ENCODE assay signal across 8 mouse cellular contexts in genomic region chr5:18445969-18446368, GRCm38 (mm10).
DNase-seq lines count a peak whose midpoint lies in the region; ATAC-seq lines count a peak whose summit lies in the region.

No protein-coding gene starts in this region.

- H3K9me3 ChIP-seq in forebrain, embryonic 15.5 days, result no peaks in the 10 kb centered on the region
- no peaks in the 10 kb centered on the region for H3K9me3 ChIP-seq in intestine, embryonic 14.5 days (ENCODE audit: control insufficient read depth, low read length)
- no peaks in the 10 kb centered on the region for H3K9me3 ChIP-seq in midbrain, embryonic 16.5 days (replicated peaks; ENCODE audit: control insufficient read depth, low read length, poor library complexity, severe bottlenecking)

- H3K4me2 ChIP-seq in forebrain, embryonic 15.5 days (replicated peaks), result no peak overlapping the region
- H3K4me2 ChIP-seq in intestine, embryonic 14.5 days (ENCODE audit: low read length), result no peak overlapping the region
- no peak overlapping the region for H3K4me2 ChIP-seq in midbrain, embryonic 16.5 days (ENCODE audit: low read length)

- H3K4me3 ChIP-seq in forebrain, embryonic 15.5 days, result no peak overlapping the region
- no peak overlapping the region for H3K4me3 ChIP-seq in intestine, embryonic 14.5 days (ENCODE audit: low read depth, low read length)
- no peak overlapping the region for H3K4me3 ChIP-seq in midbrain, embryonic 16.5 days (ENCODE audit: low read depth, low read length)

- no peaks in the 10 kb centered on the region for H3K4me1 ChIP-seq in forebrain, embryonic 15.5 days
- no peaks in the 10 kb centered on the region for H3K4me1 ChIP-seq in intestine, embryonic 14.5 days (replicated peaks; ENCODE audit: control insufficient read depth, insufficient read depth, low read length)
- no peaks in the 10 kb centered on the region for H3K4me1 ChIP-seq in midbrain, embryonic 16.5 days (ENCODE audit: control insufficient read depth, insufficient read depth, low read length)

- peak; percentile 6 for DNase-seq in ovary, adult 18-20 months (ENCODE audit: low spot score)
- DNase-seq in ovary, postnatal 36 days (ENCODE audit: low spot score), result no peak
- DNase-seq in intestine, embryonic 14.5 days (ENCODE audit: low spot score), result peak; percentile 83
- peak; percentile 71 to 74 for DNase-seq in left cerebral cortex, postnatal 10 days (ENCODE audit: extremely low spot score in 1 of 2, low spot score in 2 of 2)
- DNase-seq in spleen, postnatal 36 days (ENCODE audit: low spot score in 2 of 2), result no peak

- intact Hi-C loops in left cerebral cortex, postnatal 10 days (cut with DNase I), result loop anchor here (2.0 to 10.0 kb wide), 3 partner anchors 357 to 631 kb away; no protein-coding TSS in a partner anchor

- peak; percentile 89 for ATAC-seq in cerebellum, adult (ENCODE audit: insufficient number of reproducible peaks, low FRiP score, low TSS enrichment)
- ATAC-seq in forebrain, embryonic 15.5 days (replicated peaks), result peak; percentile 85
- 0 out of 2 replicates have a peak, but pooled peaks have one; percentile 53 for ATAC-seq in intestine, embryonic 14.5 days (replicated peaks; ENCODE audit: low FRiP score, low TSS enrichment, low read depth)
- peak; percentile 82; the same call in 1 of the 2 replicates for ATAC-seq in midbrain, embryonic 16.5 days

- H3K9ac ChIP-seq in forebrain, embryonic 15.5 days (replicated peaks), result no peak overlapping the region
- no peak overlapping the region for H3K9ac ChIP-seq in intestine, embryonic 14.5 days (ENCODE audit: low read length)
- H3K9ac ChIP-seq in midbrain, embryonic 16.5 days (ENCODE audit: low read depth, low read length), result no peak overlapping the region

- H3K27me3 ChIP-seq in forebrain, embryonic 15.5 days, result no peaks in the 10 kb centered on the region
- no peaks in the 10 kb centered on the region for H3K27me3 ChIP-seq in intestine, embryonic 14.5 days (replicated peaks; ENCODE audit: control insufficient read depth, insufficient read depth, low read length)
- H3K27me3 ChIP-seq in midbrain, embryonic 16.5 days (ENCODE audit: control insufficient read depth, insufficient read depth, low read depth, low read length), result no peaks in the 10 kb centered on the region

- no peaks in the 10 kb centered on the region for H3K36me3 ChIP-seq in forebrain, embryonic 15.5 days
- H3K36me3 ChIP-seq in intestine, embryonic 14.5 days (ENCODE audit: control insufficient read depth, insufficient read depth, low read length), result no peaks in the 10 kb centered on the region
- no peaks in the 10 kb centered on the region for H3K36me3 ChIP-seq in midbrain, embryonic 16.5 days (ENCODE audit: control insufficient read depth, insufficient read depth, low read length)

- 18% methylated on average over 8 of the region's 8 CpGs for WGBS in forebrain, embryonic 15.5 days
- 21% methylated on average over 7 of the region's 8 CpGs for WGBS in intestine, embryonic 14.5 days
- 24% methylated on average over 8 of the region's 8 CpGs for WGBS in midbrain, embryonic 16.5 days

- H3K27ac ChIP-seq in forebrain, embryonic 15.5 days (replicated peaks), result no peak overlapping the region
- H3K27ac ChIP-seq in intestine, embryonic 14.5 days (ENCODE audit: low read depth), result no peak overlapping the region
- no peak overlapping the region for H3K27ac ChIP-seq in midbrain, embryonic 16.5 days (ENCODE audit: low read length)

Comparison
In these comparisons a context has a peak if more than half of its experiments do, and no peak if none do; other contexts are left out.
1. DNase-seq: peak in ovary, adult 18-20 months (single experiment), intestine, embryonic 14.5 days (single experiment) and left cerebral cortex, postnatal 10 days (2 of 2); none in ovary, postnatal 36 days (single experiment) and spleen, postnatal 36 days (0 of 2).
2. Peak in every context shown above with its lines, with median percentiles within 50 percentile points of each other: ATAC-seq.